Mouse (Mus musculus) lung, postnatal 4 days (tissue): ENCODE results near the gene Hebp2.

Experiments used
- DNase-seq, 2 experiments: peaks; one replicate each; pipeline ENCODE4 v3.0.0; 2021

Hebp2 gene

DNA sequence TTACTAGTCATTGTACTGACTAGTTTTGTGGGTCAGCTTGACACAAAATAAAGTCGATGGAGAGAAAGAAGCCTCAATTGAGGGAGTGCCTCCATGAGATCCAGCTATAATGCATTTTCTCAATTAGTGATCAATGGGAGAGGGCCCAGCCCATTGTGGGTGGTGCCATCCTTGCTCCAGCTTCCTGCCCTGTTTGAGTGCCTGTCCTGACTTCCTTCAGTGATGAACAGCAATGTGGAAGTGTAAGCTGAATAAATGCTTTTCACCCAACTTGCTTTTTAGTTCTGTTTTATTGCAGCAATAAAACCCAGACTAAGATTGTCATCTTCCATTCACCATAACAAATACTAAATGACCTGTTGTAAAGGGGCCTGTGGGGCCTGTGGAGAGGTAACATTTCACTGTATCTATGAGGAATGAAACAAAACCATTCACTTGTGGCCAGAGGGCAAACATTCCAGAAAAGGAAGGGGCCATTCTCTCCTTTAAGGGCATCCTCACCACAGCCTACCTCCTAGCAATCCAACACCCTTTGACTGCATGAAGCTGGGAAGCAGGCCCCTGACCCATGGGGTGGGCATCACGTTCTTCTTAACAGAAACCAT, 37.9 kb downstream of the Hebp2 start:
- DNase-seq: no peak

DNA sequence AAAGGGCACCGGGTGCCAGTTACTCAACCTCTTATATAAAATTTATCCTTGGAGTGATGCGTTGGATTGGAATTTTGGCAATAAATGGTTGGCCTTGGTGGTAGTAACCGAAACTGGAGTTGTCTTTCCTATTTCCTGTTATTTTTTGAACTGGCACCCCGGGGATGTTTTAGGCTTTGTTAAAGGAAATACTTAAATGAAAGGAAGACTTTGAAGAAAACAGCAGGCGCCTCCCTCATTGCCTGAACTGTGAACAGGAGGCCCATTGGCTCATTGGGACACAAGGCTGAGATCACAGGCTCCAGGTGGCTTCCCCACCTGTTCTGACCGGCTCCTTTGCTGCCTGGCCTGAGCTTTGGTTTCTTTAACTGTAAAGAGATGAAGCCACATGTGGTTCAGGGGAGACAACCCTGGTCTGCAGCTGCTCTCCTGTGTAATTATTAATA, 39.4 kb downstream of the Hebp2 start:
- no peak for DNase-seq

DNA sequence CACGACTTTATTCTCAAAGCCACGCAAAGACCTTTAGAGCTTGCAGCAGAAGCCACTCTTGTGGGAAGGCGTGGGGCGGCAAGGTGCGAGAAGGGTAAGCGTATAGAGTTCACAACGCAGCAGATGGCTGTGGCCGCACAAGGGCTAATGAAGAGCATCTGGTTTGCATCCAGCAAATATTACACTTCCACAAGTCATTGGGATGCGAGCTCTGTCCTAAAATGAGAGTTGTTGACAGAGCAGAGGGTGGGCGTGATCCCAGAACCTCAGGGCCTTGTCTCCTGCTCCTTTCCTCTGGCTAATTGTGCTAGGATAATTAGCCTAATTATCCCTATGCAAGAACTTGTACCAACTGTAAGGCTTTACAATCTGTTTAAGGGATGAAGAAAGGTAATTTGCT, 40.2 kb downstream of the Hebp2 start:
- DNase-seq: no peak

DNA sequence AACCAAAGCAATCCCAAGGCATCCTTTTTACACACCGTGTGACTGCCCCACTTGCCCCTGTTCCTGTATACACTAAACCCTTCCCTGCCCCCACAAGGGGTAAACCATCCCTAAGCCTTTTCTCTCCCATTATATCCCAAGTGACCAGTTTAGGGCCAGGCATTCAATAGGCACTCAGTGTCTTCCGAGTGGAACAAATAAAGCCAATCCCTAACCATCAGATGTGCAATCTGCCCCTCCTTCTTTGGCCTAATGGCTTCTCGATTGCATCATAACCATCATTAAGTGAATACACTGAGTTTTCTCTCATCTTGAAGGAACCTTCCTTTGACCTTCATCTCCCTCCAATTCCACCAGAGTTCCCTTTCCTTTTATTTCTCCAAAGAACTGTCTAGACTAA, 43.9 kb downstream of the Hebp2 start:
- no peak for DNase-seq

DNA sequence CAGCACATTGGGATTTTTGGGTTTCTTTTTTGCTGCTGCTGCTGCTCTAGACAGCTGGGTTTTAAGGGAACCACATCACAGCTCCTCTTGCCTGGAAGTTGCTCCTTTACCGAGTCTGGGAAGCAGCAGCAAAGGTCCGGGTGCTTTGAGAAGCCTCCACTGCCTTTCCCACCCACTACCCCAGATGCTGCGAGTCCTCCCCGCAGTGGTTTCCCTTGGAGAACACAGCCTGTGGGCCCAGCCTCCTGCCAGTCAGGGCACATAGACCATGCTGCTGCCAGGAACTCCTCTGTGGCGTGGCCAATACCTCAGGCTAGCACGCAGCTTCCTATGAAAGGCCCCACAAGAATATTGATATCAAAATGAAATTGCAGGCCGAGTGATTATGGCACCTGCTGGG, 48.8 kb downstream of the Hebp2 start:
- DNase-seq: no peak

DNA sequence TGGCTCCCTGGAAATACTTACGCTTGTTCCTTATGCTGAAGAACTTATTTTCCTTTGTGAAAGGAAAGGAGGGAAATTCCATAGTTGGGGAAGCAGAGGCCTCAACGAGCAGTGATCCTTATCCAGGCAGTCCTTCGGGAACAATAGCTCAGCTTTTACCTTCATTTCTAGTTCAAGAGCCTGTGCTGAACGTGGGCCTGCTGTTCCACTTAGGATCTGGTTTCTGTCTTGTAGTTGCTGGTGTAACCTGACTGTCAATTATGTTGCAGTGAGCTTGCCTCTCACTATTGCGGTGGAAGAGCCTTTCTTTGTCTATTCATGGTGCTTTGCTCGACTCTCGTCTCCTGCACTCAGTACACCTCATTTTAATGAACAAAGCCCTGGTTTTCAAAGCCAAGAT, 51.6 kb downstream of the Hebp2 start:
- DNase-seq: no peak

DNA sequence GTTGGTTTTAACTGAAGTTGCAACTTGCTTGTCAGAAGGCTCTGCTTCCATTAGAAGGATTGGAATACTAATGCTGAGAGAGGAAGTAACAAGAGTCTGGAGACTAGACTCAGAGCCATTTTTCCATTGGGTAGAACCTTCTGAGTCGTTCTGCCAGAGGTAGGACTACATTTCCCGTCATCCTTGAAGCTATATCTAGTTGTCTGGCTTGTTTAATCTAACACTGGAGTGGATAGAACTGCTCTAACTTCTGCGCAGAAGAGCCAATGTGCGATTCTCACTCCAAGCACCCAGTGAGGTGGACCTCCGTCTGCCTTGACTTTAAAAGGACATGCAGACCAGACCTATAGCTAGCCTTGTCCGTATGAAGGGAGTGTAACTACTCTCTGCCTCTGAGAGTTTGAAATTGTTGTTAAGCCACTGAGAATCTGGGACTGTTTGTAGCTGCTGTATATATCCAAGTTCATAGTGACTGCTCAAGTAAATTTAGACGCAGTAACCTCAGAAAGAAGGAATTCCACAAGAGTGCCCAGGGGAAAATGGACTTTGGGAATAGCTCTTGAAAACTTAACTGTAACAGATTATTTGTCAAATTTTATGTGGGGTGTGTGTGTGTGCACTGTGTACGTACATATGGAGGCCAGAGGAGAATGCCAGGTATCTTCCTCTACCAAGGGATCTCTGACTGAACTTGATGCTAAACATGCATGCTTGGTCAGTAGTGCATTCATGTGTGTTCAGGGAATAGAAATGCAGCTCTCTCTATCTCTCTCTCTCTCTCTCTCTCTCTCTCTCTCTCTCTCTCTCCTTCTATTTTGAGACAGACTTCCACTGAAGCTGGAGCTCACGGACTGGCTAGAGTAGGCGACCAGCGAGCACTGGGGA, 52.6 kb downstream of the Hebp2 start:
- DNase-seq: no peak

DNA sequence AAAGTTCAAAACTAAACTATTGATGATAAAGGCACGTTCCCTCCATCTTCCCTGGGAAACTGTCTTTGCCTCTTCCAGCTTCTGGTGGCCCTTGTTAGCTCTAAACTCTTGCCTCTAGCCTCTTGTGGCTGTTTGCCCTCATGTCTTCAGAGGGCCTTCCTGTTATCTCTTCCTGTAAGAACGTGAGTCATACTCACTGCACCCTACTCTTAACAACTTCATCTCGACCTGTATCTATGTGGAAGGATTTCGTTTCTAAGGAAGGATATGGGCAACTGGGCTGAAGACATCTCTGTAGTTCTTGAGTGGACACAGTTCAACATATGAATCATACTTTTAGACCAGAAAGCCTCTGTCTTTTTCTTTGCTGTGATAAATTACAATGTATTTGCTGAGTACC, 53.9 kb downstream of the Hebp2 start:
- DNase-seq: no peak

DNA sequence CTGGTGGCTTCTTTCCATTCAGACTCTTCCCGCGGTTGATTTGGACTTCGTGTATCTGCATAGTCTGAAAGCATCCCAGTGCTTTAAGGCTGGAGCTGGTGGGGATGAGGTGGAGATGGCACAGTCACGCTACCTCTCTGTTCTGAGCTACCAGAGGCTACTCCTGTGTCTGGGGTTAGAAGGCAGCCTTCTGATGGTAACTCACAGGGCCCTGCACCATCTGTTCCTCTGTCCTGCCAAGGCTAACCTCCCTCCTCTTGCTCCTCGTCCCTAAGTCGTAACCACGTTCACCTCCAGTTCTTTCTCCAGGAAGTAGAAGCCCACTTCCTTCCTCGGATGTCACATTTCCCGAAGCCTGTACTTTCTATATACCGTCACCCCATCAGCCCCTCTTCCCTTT, 55.9 kb downstream of the Hebp2 start:
- no peak for DNase-seq
